Mouse (Mus musculus): ENCODE results near the gene Olfm3.

DNA sequence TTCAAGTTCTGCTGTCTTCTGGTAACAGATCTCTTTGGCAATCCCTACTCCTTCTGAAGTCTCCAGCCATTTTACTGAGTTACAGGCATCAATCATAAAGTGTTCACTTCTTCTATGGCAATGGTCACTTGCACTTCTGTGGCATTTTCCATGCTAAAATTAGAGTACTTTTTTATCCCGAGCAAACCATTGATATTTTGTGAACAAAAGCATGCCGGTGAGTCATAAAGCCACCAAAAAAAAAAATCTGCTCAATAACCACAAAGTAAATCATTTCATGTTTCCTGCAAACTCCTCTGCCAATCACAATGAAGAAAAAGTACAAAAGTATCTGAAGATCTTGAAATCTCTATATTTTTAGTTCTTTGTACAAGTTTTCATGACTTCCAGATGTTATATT lies 26.5 kb downstream of the Olfm3 start:
- no peak for TF ChIP-seq CTCF (IDR thresholded peaks at IDR 0.05)
- no peak for TF ChIP-seq EP300 (IDR thresholded peaks at IDR 0.05)

Data from lung, postnatal 0 days (tissue).